Mouse (Mus musculus) C2C12 (cell line): ENCODE results near the gene Rgs14.

Experiments
- CTCF ChIP-seq: IDR thresholded peaks from one replicate; pipeline ENCODE4 v1.5.1; 2011; ENCODE audit not compliant: control insufficient read depth, insufficient read depth, insufficient read length
- MYOD1 ChIP-seq: IDR thresholded peaks from one replicate; pipeline ENCODE4 v1.6.1; 2011; ENCODE audit warnings: low read depth; ENCODE audit not compliant: control insufficient read depth, insufficient read length

GRCm38 (mm10) chr13:55412643-55413307 lies 43.2 kb downstream of the Rgs14 start:
- TF ChIP-seq CTCF (no peak), MYOD1 (no peak)
